Mouse (Mus musculus) gastrocnemius, postnatal 14 days (tissue): ENCODE results near the gene Dsp. TPM values are rescaled to one million over a fixed set of nuclear protein-coding genes. Genes with fewer than 3 reads are reported as not detected.

ENCODE experiments used
- DNase-seq: peaks from one replicate; pipeline ENCODE4 v3.0.0; 2021; ENCODE audit warnings: mixed read lengths
- intact Hi-C: fragments of 180-260 bp; cut with DNase I; formaldehyde crosslinking; loops from one replicate; pipeline ENCODE4 v1.15.1; 2025; ENCODE audit warnings: low total_unique reads
- long read RNA-seq, 2 experiments: library from polyadenylated mRNA; stranded (forward); transcript quantifications; one replicate each; pipeline ENCODE4 v2.0.0; 2021
- total RNA-seq, 2 experiments: library from RNA; stranded (reverse); gene quantifications; 2 replicates each; pipeline ENCODE4 v1.2.3; 2021

Gene Dsp
- total RNA-seq = under 1 TPM; 0.02 to 0.06 TPM
- long read RNA-seq, experiment 1 = 0 reads
- long read RNA-seq, experiment 2 = 0 reads

DNA sequence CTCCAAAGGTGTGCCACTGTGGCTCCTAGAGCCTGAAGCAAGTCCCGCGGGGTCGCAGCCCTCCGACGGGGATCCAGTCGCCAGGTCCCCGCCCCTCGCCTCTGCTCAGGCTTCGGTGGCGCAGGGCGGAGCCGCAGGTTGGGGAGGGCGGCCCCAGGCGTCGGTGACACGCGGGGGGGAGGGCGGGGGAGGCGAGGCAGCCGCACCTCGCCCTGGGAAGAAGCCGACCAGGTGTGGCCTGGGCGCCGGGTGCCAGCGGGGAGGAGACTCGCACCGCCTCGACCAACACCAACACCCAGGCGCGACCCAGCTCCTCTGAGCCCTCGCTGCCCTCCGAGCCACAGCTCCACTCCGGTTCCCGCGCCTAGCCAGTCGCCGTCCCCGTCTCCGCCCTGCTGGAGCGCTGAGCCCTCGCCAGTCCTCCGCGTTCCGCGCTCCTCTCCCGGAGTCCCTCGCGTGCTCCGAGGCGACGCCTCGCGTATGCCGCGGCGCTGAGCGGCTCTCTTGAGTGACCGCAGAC, at the start of gene Dsp:
TSS of gene Dsp (plus strand) at position 226 of the 520 bp plus-strand sequence.
- intact Hi-C loops = no loop called here
- peak; percentile 36 for DNase-seq

DNA sequence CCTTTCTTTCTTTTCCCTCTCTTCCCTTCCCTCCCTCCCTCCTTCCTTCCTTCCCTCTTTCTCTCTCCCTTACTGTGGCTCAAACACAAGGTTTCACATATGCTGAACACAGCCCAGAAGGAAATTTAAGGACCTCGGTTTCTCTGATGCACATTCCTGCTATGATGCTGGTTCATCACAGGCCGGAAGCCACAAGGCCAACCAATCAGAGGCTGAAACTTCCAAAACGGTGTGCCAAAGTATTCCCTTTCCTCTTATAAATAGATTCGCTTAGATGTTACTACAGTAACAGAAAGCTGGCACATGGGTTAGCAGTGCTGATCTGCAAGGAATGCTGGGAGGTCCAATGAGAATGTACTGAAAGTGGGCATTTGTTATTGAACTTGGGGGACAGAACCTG, 47.7 kb upstream of the Dsp start:
- no peak for DNase-seq
- intact Hi-C loops = no loop called here

DNA sequence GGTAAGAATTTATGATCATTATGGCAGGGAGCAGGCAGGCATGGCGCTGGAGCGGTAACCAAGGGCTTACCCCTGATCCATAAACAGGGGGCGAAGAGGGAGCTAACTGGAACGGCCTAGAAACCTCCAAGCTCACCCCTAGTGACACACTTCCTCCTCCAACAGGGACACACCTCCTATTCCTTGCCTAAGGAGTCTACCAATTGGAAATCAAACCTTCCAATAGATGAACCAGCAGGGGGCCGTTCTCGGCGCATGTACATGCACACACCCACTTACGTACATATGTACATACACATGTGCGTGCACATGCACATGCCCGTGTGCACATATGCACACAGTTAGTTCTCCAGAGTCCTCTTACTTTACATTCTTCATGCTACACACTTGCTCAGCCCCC, 46.6 kb upstream of the Dsp start:
- no peak for DNase-seq
- intact Hi-C loops = no loop called here

DNA sequence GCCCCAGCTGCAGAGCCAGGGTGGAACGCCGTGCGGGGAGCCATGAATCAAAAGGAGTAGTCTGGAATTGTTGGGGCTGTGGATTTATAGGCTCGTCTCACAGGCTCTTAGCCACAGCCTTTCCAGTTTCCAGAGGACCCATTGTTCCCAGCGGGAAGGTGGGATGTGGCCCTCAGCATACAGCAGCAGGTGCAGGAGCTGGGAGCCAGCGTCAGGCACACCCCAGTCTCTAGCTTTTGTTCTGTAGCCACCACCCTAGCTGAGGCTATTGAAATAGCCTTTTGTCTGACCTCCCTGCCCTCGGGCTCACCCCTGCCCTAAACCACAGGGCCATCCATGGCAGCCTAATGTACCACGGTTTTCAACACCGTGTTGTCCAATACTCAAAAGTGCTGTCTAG, 42.0 kb upstream of the Dsp start:
- no peak for DNase-seq
- intact Hi-C loops = no loop called here

DNA sequence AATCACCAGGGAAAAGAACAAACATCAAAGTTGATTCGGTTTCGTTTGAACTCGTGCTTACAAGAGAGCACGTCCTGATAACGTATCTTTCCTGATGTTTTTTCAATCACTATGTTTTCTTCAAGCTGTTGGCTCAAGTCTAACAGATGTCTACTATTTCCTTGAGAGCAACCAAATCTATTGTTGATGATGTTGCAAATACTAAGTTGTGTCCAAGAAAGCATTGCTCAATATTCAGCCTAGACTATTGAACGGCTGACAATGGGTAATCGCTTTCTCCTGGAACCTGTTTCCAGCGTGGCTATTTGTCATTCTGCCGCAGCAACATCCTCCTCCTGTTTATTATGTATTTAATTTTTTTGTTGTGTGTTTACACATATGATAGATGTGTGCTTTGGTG, 28.8 kb upstream of the Dsp start:
- intact Hi-C loops = no loop called here
- DNase-seq = no peak

DNA sequence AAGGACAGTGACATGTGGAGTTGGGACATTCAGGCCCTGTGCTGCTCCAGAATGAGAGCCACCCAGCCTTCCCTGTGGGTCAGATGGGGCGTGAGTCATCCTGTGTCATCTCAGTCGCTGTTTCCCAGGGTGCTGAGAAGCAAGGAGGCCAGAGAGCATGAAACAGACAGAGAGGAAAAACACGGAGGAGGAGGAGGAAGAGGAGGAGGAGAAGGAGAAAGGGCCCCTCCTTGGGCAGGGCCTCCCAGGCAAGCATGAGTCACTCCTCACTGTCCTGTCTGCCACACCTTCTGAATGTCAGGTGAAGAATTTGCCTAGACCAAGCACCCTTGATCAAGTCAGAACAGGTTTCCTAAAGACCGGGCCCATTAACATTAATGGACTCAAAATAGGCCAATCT, 27.4 kb upstream of the Dsp start:
- intact Hi-C loops = no loop called here
- DNase-seq = no peak

DNA sequence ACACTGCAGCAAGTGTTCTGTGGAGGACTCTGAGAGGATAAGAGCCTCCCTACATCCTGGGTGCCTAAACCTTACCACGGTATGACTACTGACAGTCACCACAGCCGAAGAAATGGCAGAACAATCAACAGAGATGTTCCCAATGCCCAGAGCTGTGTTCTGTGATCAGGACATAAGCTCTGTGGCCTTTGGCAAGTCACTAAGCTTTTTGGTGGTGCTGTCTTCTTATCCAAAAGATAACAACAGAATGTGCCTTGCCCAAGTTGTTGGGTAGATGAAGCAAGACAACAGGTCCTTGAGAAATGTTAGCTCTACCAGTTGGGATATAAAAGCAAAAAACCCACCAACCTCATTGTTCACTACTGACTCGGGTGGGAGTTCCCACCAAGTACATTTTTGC, 23.4 kb upstream of the Dsp start:
- DNase-seq = no peak

DNA sequence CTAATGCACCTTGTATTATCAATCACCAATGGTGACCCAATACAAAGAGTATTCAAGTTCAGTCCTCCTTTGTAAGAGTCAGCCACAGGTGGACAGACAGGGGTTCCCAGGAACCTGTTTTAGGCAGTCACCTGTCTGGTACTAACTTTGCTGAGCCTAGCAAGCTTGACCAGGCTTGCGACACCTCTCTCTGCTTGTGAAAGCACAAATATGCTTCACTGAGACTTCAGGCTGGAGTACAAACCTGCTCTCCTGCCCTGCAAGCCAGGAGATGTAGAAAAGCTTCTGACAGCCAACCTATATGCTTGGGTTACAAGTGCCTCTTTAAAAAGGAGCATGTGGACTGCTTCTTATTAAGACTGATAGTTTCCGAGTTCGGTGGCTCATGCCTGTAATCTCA, 22.8 kb upstream of the Dsp start:
- no peak for DNase-seq
- intact Hi-C loops = no loop called here

More for the DNA sequence above, 23.4 kb upstream of the Dsp start:
- intact Hi-C loops = no loop called here

DNA sequence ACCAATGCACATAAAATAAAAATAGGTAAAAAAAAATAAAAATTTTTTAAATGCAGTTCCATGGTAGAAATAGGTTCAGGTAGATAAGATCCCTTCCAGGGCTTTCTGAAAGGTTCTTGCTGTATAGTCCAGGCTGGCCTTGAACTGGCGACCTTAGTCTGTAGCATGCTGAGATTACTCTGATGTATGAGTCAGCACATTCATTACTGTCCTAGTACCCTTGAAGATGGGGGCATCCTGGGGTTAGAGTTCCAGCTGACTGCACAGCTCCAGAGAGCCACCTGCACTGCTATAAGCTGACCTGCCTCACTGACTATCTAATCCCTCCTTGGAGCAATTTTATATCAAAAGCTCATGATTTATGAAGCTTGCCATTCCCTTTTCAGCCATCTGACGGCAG, 21.6 kb upstream of the Dsp start:
- intact Hi-C loops = no loop called here
- no peak for DNase-seq

DNA sequence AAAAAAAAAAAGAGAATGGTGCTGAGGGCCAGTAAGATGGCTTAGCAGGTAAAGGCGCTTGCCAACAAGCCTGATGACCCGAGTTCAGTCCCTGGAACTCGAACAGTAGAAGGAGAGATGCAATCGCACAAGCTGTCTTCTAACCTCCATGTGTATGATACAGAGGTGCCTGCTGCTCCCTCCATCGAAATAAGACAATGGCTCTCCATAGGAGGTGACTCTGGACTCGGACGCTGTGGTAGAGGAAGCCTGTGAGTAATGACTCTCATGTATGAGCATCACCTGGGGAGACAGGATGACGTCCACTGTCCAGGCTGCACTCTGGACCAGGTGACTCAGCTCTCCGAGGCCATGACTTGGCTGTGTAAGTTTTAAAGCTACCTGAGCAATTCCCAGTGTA, 21.0 kb upstream of the Dsp start:
- no peak for DNase-seq
- intact Hi-C loops = no loop called here

DNA sequence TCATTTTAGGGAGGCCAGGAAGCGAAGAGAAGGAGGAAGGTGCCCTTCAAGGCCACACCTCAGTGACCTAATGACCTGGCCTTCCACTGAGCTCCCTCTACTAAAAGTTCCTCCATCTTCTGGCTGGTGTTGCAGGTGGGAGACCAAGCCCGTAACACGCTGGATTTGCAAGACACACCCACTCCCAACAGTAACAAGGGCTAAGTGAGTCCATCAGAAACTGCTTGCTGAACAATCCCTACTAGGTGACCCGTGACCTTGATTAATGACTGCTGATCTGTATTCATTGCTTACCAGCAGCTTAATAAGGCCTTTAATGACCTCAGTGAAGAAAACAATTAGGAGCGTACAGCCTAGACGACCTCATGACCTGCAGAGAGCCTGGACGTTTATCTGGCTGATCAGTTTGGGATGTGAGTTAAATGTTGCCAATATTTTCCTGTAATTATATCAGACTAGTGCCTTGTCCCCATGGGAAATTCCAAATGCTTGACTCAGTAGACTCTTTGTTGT, 18.0 kb upstream of the Dsp start:
- DNase-seq = no peak
- intact Hi-C loops = no loop called here

DNA sequence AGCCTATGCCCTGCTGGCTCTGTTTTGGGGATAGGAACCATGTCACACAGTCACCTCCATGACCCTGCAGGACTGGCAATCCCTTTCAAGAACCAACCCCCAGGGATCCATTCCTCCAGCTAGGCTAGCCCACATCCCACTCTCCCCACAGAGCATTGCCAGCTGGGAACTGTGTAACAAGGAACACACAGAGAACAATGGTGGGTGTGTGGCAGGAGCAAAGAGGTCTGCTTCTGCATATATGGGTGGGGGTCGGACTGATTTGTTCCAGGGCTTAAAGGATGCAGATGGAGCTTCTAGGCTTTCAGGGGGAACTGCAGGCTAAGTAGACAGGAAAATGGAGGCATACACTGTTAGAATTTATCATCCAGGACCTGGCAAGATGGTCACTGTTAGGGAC, 10.6 kb upstream of the Dsp start:
- intact Hi-C loops = no loop called here
- no peak for DNase-seq

DNA sequence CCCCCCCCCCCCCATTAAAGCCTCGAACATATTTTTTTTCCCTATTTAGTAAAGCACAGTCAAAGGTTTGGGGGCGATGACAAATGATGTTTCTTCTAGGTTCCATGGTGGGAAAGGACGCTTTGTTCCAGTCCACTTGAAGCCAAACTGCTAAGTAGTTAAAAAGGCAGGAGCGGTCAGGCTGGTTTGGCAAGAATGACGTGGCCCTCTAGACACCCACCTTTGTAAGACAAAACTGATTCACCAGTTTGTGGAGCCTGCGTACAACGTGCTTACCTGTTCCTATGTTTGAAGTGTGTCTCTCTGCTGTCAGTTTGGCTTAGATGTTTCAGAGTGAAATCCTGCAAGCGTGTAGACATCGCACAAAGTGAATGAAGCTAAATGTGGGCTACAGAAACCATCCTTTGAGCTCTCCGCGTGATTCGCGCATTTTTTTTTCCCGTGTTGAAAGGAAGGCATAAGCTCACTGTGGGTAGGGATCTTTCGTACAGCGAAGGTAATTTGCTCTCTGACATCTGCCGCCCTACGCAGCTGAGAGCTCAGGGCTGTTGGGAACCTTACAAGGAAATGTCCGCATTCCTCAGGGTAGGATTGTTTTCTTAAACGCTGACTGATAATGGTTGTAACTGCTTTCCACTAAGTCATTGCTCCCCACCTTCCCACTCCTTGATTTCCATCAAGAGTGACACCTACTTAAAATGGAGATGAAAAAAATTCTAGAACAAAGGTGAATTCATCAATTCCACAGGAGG, 6.0 kb upstream of the Dsp start:
- intact Hi-C loops = no loop called here
- DNase-seq = no peak

DNA sequence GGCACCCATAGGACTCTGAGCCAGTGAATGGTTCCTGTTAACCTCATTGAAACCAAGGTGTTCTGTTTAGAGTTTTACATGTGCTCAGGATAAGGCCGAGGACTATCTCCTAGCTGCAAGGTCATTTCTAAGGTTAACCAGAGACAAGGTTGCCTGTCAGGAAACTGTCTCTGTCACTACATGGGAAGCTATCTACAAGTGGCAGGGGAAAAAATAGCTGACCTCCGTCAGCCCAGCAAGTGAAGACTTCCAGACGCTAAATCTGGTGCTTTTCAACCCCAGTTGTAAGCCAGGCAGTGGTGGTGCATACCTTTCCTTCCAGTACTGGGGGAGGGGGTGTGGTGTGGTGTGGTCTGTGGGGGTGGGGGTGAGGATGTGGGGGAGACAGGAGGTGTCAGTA, 2.7 kb upstream of the Dsp start:
- intact Hi-C loops = no loop called here
- no peak for DNase-seq

DNA sequence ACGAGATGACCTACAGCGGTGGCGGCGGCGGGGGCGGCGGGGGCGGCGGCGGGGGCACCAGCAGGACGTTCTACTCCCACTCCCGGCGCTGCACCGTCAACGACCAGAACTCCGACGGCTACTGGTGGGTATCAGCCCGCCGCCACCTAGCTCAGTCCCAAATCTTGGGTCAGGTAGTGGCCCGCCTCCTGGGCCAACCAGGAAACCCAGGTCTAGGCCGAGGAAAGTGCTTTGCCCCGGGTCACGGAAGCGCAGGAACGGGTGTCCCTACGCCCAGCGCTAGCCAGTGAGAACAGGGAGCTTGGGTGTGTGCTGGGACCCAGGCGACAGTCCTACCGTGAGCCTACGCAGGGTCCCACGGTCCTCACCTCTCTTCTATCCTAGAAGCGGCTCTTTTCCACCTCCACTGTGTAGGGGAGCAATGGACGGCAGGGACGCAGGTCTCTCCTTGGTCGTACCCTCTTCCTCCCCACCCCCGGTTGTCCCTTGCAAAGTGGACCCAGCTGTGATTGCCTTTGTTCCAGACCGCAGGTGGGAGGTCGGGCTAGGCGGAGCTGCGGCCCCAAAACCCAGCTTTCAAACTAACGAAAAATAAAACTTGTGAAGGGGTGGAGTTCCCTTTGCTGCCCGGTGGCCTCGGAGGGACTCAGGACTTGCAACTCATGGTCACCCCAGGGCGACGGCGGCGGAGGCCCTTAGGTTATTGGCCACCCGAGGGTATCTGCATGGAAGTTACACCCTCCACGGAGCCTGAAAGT, 756 bp downstream of the Dsp start:
- intact Hi-C loops = no loop called here
- DNase-seq = no peak

DNA sequence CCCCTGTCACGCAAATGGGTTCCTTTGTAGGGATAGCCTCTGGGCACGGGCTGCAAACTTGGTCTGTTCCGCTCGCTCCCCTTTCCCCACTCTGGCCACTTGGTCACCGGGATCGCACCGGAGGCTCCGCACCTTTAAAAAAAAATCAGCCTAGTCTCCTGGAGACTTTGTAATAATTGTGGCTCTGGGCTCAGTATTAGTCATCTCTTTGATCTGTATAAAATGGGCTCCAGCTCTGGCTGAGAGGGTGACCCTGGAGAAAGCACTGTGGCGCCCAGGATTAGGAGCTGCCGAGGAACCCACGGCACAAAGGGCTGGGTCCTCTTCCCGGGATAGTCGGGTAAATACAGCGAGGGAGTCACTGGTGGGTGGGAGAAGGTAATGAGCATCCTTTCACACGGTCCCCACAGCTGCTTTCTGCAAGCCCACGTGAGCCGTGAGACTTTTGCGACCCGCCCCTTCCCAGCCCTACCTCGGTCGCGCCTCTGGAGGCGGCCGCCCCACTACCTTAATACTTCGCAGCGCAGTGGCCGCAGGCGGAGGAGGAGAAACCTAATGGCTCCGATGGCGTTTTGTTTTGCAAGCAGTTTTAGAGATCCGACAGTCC, 1.4 kb downstream of the Dsp start:
- DNase-seq = no peak
- intact Hi-C loops = no loop called here

DNA sequence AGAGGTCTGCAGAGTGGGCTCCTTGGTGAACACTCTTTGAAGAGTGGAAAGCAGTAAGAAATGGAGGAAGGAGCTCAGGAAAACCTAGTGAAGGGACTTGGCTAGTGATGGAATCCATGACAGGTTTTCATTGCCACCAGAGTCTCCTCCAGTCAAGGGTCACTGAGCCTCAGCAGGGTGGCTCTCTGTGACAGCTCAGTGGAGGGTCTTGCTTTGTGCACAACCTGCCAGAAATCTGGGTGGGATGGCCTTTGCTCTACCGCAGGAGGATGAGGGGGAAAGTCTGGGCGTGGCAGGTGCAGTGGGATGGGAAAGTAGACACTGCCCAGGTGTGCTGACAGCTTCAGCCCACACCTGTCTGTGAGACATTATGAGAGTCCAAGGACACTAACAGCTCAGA, 4.4 kb downstream of the Dsp start:
- no peak for DNase-seq
- intact Hi-C loops = no loop called here

DNA sequence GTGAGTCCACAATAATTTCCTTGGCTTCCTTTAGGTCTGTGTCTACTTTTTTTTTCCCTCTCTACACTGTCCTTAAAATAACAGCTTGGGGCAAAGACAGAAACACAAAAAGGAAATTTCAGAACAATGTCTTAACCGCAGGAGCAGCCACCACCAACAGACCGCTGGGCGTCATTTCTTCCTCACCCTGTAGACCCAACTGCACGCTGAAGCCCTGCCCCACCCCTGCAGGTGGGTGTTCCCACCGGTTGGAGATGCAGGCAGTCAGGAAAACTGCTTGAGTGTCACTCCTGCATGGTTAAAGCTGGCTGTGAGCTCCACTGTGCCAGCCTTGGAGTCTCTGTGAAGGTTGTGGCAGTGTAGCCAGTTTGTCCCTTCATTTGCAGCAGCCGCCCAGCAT, 6.5 kb downstream of the Dsp start:
- DNase-seq = no peak
- intact Hi-C loops = no loop called here

DNA sequence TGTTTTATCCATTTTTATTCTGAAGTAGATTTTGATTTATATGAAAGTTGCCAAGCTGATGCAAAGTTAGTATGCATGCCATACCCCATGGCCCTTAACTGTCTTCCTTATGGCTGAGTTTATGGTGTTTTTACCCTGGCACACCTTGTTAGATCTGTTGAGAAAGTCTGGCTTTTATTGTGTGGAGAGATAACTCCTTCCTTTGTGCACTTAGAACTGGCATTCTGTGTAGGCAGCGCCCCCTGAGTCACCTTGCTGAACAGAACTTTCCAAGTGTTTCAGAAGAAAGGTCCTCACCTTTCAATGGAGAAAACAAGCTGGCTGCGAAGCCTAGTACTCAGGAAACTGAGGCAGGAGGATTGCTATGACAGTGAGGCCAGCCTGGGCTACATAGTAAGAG, 10.9 kb downstream of the Dsp start:
- intact Hi-C loops = no loop called here
- DNase-seq = no peak

DNA sequence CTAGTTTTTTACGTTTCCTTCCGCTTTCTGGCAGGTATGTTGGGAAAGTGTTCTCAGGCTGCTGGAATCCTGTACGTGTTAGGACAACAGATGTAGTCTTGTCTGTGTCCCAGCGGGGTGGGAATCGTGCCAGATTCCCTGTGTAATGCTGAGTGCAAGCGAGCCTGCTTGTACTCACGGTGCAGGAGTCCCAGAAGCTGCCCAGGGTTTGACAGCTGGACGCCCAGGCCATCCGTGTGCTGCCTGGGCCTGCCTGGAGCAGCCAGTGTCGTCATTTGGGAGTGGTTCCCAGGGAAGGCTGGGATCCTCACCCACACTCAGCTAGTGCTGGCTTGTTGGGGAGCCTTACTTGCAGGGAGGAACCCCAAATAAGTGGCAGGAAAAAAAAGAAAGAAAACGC, 11.6 kb downstream of the Dsp start:
- peak; percentile 64 for DNase-seq
- intact Hi-C loops = no loop called here
